In the genomic region with DNA sequence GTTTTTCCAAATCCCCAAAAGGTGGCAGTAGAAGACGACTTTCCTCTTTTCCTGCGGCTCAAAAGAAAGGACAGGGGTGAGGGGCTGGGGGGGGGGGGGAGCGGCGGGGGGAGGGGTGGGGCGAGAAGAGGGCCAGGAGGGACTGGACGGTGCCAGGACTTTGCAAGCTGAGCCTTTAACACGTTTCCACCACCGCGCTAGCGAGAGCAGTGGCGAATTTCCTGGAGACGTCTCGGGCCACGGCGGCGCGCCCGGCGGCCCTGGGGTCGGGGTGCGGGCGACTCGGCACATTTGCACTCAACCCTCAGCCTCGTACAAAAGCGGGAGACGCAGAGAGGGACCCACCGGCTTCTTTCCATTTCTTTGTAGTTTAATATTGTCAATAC, we compare ENCODE assay signal across 8 mouse cellular contexts.
DNase-seq lines count a peak whose midpoint lies in the region; ATAC-seq and TF ChIP-seq lines count a peak whose summit lies in the region.

No protein-coding gene starts in this region.

- no peak overlapping the region for H3K27ac ChIP-seq in spleen, adult 2 months (ENCODE audit: insufficient read depth, low read length)
- peak overlapping the region; percentile 96 for H3K27ac ChIP-seq in intestine, embryonic 14.5 days (ENCODE audit: low read depth)
- peak overlapping the region; percentile 78 for H3K27ac ChIP-seq in liver, embryonic 12.5 days

- no peaks in the 10 kb centered on the region for H3K36me3 ChIP-seq in spleen, adult 2 months (ENCODE audit: control insufficient read depth, insufficient read depth, low read length)
- peaks cover 24% of the 10 kb centered on the region for H3K36me3 ChIP-seq in intestine, embryonic 14.5 days (ENCODE audit: control insufficient read depth, insufficient read depth, low read length)
- peaks cover 3% of the 10 kb centered on the region; the same call in 1 of the 2 replicates for H3K36me3 ChIP-seq in liver, embryonic 12.5 days
- H3K36me3 ChIP-seq in myocyte (ENCODE audit: control insufficient read depth, insufficient read depth) = peaks cover 5% of the 10 kb centered on the region

- no peak for TF ChIP-seq CTCF in spleen, adult 2 months (IDR thresholded peaks at IDR 0.05; ENCODE audit: extremely low read depth, insufficient read depth, insufficient read length, insufficient replicate concordance)

- H3ac ChIP-seq in myocyte (ENCODE audit: control insufficient read depth, insufficient read length) = no peak overlapping the region

- intact Hi-C loops in gastrocnemius, postnatal 14 days (cut with DNase I; ENCODE audit: low total_unique reads) = loop anchor here (5.0 kb wide), 2 partner anchors 150 to 885 kb away; no protein-coding TSS in a partner anchor

- WGBS in spleen, adult 2 months = under 1% methylated on average over 26 of the region's 27 CpGs
- under 1% methylated on average over 23 of the region's 27 CpGs for WGBS in intestine, embryonic 14.5 days
- 0% methylated on average over 24 of the region's 27 CpGs for WGBS in liver, embryonic 12.5 days (ENCODE audit: insufficient replicate concordance)

- peak overlapping the region; percentile 69 for H3K9ac ChIP-seq in intestine, embryonic 14.5 days (ENCODE audit: low read length)
- H3K9ac ChIP-seq in liver, embryonic 12.5 days = peak overlapping the region; percentile 62

- peaks cover 5% of the 10 kb centered on the region; the same call in 1 of the 2 replicates for H3K4me1 ChIP-seq in spleen, adult 2 months (ENCODE audit: control insufficient read depth, insufficient read depth, insufficient read length)
- H3K4me1 ChIP-seq in intestine, embryonic 14.5 days (replicated peaks; ENCODE audit: control insufficient read depth, insufficient read depth, low read length) = peaks cover 33% of the 10 kb centered on the region
- peaks cover 36% of the 10 kb centered on the region for H3K4me1 ChIP-seq in liver, embryonic 12.5 days

- peak; percentile 71 for ATAC-seq in intestine, embryonic 14.5 days (replicated peaks; ENCODE audit: low FRiP score, low TSS enrichment, low read depth)
- peak; percentile 70 for ATAC-seq in liver, embryonic 12.5 days

- H3K79me2 ChIP-seq in myocyte (ENCODE audit: control insufficient read depth, insufficient read depth) = no peaks in the 10 kb centered on the region

- no peak for DNase-seq in spleen, adult 2 months (ENCODE audit: low read depth in 1 of 2, low spot score in 2 of 2)
- no peak for DNase-seq in spleen, postnatal 14 days (ENCODE audit: low spot score in 2 of 2)
- peak; percentile 80 to 83 for DNase-seq in cerebellum, postnatal 25 days
- peak; percentile 60 for DNase-seq in gastrocnemius, postnatal 14 days
- DNase-seq in intestine, embryonic 14.5 days (ENCODE audit: low spot score) = peak; percentile 88
- DNase-seq in urinary bladder, postnatal 25 days (ENCODE audit: low spot score) = peak; percentile 60

- H3K9me3 ChIP-seq in intestine, embryonic 14.5 days (ENCODE audit: control insufficient read depth, low read length) = no peaks in the 10 kb centered on the region
- no peaks in the 10 kb centered on the region for H3K9me3 ChIP-seq in liver, embryonic 12.5 days (replicated peaks)

- TF ChIP-seq POLR2A in spleen, adult 2 months (IDR thresholded peaks at IDR 0.05; ENCODE audit: low read depth, low read length) = no peak
- TF ChIP-seq POLR2A in myocyte (IDR thresholded peaks at IDR 0.05; ENCODE audit: insufficient read length, low read depth) = peak; percentile 61

- H3K4me3 ChIP-seq in spleen, adult 2 months (ENCODE audit: extremely low read depth, insufficient read depth, insufficient read length) = peak overlapping the region; percentile 28
- peak overlapping the region; percentile 29 for H3K4me3 ChIP-seq in intestine, embryonic 14.5 days (ENCODE audit: low read depth, low read length)
- H3K4me3 ChIP-seq in liver, embryonic 12.5 days = peak overlapping the region; percentile 60
- peak overlapping the region; percentile 32 for H3K4me3 ChIP-seq in myocyte

- peaks cover 24% of the 10 kb centered on the region for H3K27me3 ChIP-seq in spleen, adult 2 months (ENCODE audit: control insufficient read depth, insufficient read depth, low read length)
- H3K27me3 ChIP-seq in intestine, embryonic 14.5 days (replicated peaks; ENCODE audit: control insufficient read depth, insufficient read depth, low read length) = no peaks in the 10 kb centered on the region
- H3K27me3 ChIP-seq in liver, embryonic 12.5 days (replicated peaks) = peaks cover 48% of the 10 kb centered on the region
- no peaks in the 10 kb centered on the region for H3K27me3 ChIP-seq in myocyte (ENCODE audit: control insufficient read depth, insufficient read depth, insufficient read length)

- peak overlapping the region; percentile 80 for H3K4me2 ChIP-seq in intestine, embryonic 14.5 days (ENCODE audit: low read length)
- peak overlapping the region; percentile 79 for H3K4me2 ChIP-seq in liver, embryonic 12.5 days
- peak overlapping the region; percentile 76 for H3K4me2 ChIP-seq in myocyte (ENCODE audit: low read depth)

TF ChIP-seq in myocyte, 11 proteins besides CTCF, POLR2A, EP300 and RAD21:
- TF ChIP-seq MYOG (IDR thresholded peaks at IDR 0.05; ENCODE audit: control insufficient read depth in 1 of 3, insufficient read depth in 1 of 3, insufficient read length in 2 of 3, low read depth in 2 of 3) = no peak
- no peak for TF ChIP-seq USF1 (IDR thresholded peaks at IDR 0.05; ENCODE audit: low read depth)
- TF ChIP-seq TCF12 (IDR thresholded peaks at IDR 0.05; ENCODE audit: insufficient read depth, poor library complexity, severe bottlenecking) = no peak
- TF ChIP-seq POLR2AphosphoS2 (IDR thresholded peaks at IDR 0.05; ENCODE audit: insufficient read length, low read depth) = peak; percentile 65

Comparison
In these comparisons a context has a peak if more than half of its experiments do, and no peak if none do; other contexts are left out.
1. DNase-seq: peak in cerebellum, postnatal 25 days (2 of 2), gastrocnemius, postnatal 14 days (single experiment), intestine, embryonic 14.5 days (single experiment) and urinary bladder, postnatal 25 days (single experiment); none in spleen, adult 2 months (0 of 2) and spleen, postnatal 14 days (0 of 2).
2. Peak in every context shown above with its lines, with median percentiles within 50 percentile points of each other: H3K4me3 ChIP-seq and H3K4me2 ChIP-seq.